Mouse (Mus musculus) retina, adult 2 months (tissue): ENCODE data around the gene Hoxb1.

ENCODE experiments used
- DNase-seq: peaks from one replicate; pipeline ENCODE4 v3.0.0-alpha.2; 2012; ENCODE audit warnings: low read depth, low spot score

The Hoxb1 gene

GRCm38 (mm10) chr11:96399923-96400322 is 34.4 kb downstream of the Hoxb1 start:
- DNase-seq = no peak

DNA sequence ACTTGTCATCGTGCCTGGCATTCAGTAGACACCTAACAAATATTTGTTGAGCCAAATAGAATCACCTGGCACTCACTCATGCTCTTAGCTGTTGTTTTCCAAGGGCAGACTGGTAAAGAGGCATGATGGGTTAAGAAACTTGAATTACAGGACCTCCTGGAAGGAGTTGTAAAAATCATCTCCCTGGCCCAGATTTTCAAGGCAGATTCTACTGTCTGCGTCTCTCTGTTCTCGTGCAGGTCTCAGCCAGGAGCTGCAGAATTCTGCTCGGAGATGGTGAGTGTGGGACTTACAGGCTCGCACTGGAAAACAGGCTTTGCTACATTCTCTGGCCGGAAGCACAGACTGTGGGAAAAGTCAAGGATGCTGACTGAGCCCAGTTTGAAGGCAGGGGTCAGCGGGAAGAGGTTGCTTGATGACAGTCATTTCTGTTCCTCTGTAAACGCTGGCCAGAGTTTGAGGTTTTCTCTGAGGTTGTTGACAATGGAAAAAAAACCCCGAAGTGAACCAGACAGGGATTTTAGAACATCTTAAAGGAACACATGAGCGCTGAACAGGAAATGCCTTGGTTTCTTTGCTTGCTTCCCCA is 38.6 kb downstream of the Hoxb1 start:
- no peak for DNase-seq

DNA sequence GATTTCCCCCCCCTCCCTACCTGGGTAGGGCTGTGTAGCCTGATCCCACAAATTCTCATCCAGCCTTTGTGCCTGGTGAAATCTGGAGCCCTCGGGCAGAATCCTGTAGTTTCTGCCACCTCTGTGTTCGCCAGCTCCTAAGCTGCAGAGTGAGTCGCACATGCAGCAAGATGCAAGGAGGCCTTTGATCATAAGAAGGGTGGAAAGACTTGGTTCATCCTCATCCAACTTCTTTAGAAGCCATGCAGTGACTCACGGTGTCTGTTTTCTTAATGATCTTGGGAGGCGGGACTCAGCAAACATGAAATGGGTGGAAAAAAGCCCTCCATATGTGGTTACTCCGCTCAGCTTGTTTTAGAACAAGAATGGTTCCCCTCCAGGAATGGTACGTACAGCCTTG is 39.3 kb downstream of the Hoxb1 start:
- no peak for DNase-seq

DNA sequence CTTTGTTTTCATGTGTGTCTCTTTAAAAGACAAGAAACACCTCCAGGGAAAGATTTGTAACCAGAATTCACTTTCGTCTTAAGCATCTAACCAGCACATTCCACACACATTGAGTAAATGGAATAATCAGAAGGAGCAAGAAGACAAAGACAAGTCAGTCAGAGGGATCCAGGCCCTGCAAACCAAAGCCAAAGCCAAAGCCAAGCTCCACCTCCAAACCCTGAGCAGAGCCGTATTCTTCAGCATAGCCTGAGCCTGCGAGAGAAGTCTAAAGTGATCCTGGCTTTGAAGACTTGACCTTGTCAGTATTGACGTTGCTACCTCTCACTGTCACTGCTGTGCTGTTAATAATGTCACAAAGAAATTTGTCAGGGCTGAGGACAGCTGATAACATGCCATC is 40.0 kb downstream of the Hoxb1 start:
- DNase-seq = no peak

DNA sequence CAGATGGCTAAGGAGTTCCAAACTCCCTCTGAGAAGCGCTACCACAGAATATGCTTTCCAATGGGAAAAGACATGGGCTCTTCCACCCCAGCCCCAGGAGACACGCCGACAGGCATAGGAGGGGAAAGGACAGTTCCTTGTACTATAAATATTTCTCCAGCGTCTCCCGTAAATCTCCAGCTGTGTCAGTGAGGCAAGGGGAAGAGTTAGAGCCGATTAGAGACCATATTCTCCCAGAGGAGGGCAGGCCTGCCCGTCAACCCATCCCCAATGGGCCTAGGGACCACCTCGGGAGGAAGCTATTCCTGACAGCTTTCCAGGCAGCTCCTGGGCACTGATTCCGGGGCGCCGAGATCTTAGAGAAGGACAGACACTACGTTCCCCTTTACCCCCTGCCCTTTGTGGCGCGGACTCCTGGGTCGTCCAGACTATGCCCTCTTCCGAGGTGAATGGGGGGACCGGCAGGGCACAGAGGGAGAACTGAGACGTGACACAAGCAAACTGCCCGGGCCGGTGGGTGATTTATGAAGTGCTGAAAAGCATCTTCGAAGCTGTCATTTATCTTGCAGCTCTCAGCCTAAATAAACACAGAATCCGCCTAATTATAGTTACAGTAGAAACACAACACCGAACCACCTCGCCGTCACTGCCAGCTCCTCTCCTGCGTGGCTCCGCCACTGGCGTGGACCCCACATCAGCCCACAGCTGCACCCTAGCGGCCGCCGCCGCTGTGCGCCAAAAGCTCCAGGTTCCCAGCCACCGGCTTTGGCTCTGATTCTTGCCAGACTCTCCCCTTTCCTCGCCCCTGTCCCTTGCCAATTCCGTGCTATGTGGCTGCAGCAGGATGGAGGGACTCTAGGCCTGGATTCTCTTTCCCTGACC is 41.9 kb downstream of the Hoxb1 start:
- no peak for DNase-seq

DNA sequence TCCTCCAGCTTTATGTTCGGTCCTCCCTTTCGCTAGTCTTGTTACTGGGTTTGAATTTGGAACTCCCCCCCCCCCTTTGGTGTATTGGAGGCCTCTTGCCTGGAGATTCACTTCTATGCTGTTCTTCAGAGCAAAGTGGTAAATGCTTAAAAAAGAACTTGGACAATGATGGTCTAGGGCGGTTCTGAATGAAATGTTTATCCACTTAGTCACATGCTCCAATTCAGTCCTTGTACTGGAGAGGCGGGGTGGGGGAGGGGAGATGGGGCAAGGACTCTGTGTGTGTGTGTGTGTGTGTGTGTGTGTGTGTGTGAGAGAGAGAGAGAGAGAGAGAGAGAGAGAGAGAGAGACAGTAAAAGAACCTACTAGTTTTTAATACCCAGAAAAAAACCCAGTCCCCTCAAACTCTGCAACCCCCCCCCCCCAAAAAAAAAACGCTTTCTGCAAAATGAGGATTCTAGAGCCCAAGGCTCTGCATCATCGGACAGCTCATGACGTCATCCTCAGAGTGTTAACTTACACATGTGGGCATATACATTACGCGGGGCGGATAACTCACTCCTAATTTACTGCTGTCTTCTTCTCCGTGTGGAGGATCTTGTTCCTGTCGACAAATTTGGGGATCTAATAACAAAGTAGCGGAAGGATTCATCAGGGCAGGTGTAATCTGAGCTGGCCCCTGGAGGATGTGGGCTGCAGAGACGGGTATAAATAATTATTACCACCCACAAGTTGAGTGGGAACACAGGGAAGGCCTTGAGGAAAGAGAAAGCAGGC is 42.9 kb downstream of the Hoxb1 start:
- no peak for DNase-seq

DNA sequence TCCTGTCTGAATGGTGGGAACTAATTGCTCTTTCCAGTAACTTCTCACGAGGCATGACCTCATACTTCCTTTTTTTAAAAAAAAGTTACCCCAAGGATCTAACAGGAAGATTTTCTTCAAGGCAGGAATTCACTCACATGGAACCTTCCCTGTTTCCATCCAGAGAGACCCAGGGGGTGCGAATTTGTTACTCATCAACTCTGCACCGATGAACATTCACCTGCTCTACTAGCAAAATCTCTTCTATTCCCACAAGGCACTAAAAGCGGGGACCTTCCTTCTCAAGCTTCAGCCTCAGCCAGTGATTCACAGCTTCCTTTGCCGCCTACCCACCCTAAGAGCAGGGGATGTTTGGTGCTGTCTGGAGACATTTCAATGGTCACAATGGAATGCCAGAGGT is 45.5 kb downstream of the Hoxb1 start:
- DNase-seq = no peak

DNA sequence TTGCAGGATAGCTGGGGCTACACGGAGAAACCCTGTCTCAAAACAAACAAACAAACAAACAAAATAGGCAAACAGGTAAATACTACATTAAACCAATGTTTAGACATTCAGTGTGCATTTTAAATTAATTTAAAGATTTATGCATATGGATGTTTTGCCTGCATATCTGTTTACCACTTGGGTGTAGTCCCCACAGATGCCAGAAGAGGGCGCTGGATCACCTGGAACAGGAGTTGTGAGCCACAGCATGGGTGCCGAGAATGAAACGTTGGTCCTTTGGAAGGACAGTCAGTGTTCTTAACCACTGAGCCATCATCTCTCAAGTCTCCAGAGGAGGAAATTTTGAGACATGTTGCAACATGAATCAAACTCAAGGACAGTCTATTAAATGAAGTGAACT is 46.4 kb downstream of the Hoxb1 start:
- DNase-seq = no peak

- DNase-seq = no peak
Measured at GRCm38 (mm10) chr11:96412941-96413491, 47.5 kb downstream of the Hoxb1 start.

GRCm38 (mm10) chr11:96413527-96413926 is 48.0 kb downstream of the Hoxb1 start:
- DNase-seq = no peak

GRCm38 (mm10) chr11:96414002-96414401 is 48.5 kb downstream of the Hoxb1 start:
- no peak for DNase-seq
